23 mouse cellular contexts compared by ENCODE assay signal in genomic region chr4:133536652-133537051, GRCm38 (mm10). TPM values are rescaled to one million over a fixed set of nuclear protein-coding genes. Genes with fewer than 3 reads are reported as not detected.
A peak's percentile ranks its signal among the peaks of the same experiment; 100 is the strongest.
DNase-seq lines count a peak whose midpoint lies in the region; ATAC-seq and TF ChIP-seq lines count a peak whose summit lies in the region.
"Had no signal": no experiment of that assay in that cellular context is flagged by ENCODE, and none has a peak within 500 bp of the region (broad histone marks: within the 10 kb centered on the region; RNA-seq: fewer than 3 reads in every experiment).

No protein-coding gene starts in this region.

- peaks cover 10% of the 10 kb centered on the region for H3K36me3 ChIP-seq in liver, adult 2 months (ENCODE audit: control insufficient read depth, insufficient read depth, low read length)
- peaks cover 99% of the 10 kb centered on the region for H3K36me3 ChIP-seq in liver, embryonic 12.5 days
- H3K36me3 ChIP-seq in intestine, postnatal 0 days (ENCODE audit: control insufficient read depth, insufficient read depth), result peaks cover 85% of the 10 kb centered on the region
- peaks cover 24% of the 10 kb centered on the region for H3K36me3 ChIP-seq in lung, postnatal 0 days (ENCODE audit: insufficient read depth, low read length)

- H3K4me3 ChIP-seq in liver, adult 2 months (ENCODE audit: insufficient read depth, low read depth, low read length), result no peak overlapping the region
- no peak overlapping the region for H3K4me3 ChIP-seq in liver, embryonic 12.5 days
- H3K4me3 ChIP-seq in intestine, postnatal 0 days (ENCODE audit: low read depth, low read length), result no peak overlapping the region
- no peak overlapping the region for H3K4me3 ChIP-seq in lung, postnatal 0 days (ENCODE audit: low read depth, low read length)
- H3K4me3 ChIP-seq: embryonic facial prominence, embryonic 12.5 days; forebrain, embryonic 12.5 days; heart, embryonic 13.5 days; hindbrain, embryonic 12.5 days had no signal

- H3K79me2 ChIP-seq in liver, adult 2 months (ENCODE audit: control insufficient read depth, insufficient read depth, low read length), result no peaks in the 10 kb centered on the region; the same call in 1 of the 2 replicates

- H3K4me2 ChIP-seq in liver, embryonic 12.5 days, result no peak overlapping the region
- H3K4me2 ChIP-seq in intestine, postnatal 0 days (replicated peaks; ENCODE audit: low read depth), result no peak overlapping the region
- H3K4me2 ChIP-seq in lung, postnatal 0 days (replicated peaks; ENCODE audit: low read depth, low read length), result no peak overlapping the region
- H3K4me2 ChIP-seq: embryonic facial prominence, embryonic 12.5 days; forebrain, embryonic 12.5 days; heart, embryonic 13.5 days; hindbrain, embryonic 12.5 days had no signal

- H3K27ac ChIP-seq in liver, adult 2 months (replicated peaks; ENCODE audit: insufficient read depth, low read depth, low read length), result no peak overlapping the region
- H3K27ac ChIP-seq in liver, embryonic 12.5 days, result no peak overlapping the region
- peak overlapping the region; percentile 70 for H3K27ac ChIP-seq in intestine, postnatal 0 days (ENCODE audit: low read depth, low read length)
- no peak overlapping the region for H3K27ac ChIP-seq in lung, postnatal 0 days (ENCODE audit: low read length)
- H3K27ac ChIP-seq: embryonic facial prominence, embryonic 12.5 days; forebrain, embryonic 12.5 days; heart, embryonic 13.5 days; hindbrain, embryonic 12.5 days; hindbrain, postnatal 0 days had no signal

- no peak for TF ChIP-seq POLR2A in liver, adult 2 months (IDR thresholded peaks at IDR 0.05; ENCODE audit: extremely low read depth, insufficient read depth, low read length)

- WGBS in liver, adult 2 months, result 51% methylated on average over 5 of the region's 5 CpGs
- WGBS in liver, embryonic 12.5 days (ENCODE audit: insufficient replicate concordance), result 81% methylated on average over 5 of the region's 5 CpGs
- WGBS in intestine, postnatal 0 days, result 50% methylated on average over 5 of the region's 5 CpGs
- 90% methylated on average over 4 of the region's 5 CpGs for WGBS in lung, postnatal 0 days

- no peaks in the 10 kb centered on the region for H3K4me1 ChIP-seq in liver, adult 2 months (ENCODE audit: control insufficient read depth, insufficient read depth, low read length)
- H3K4me1 ChIP-seq in liver, embryonic 12.5 days, result peaks cover 3% of the 10 kb centered on the region; the same call in 1 of the 2 replicates
- H3K4me1 ChIP-seq in intestine, postnatal 0 days (replicated peaks; ENCODE audit: control insufficient read depth, insufficient read depth, low read length), result 0 out of 2 replicates have a peak, but pooled peaks cover 6% of the 10 kb centered on the region
- H3K4me1 ChIP-seq in lung, postnatal 0 days (ENCODE audit: insufficient read depth, low read depth, low read length), result no peaks in the 10 kb centered on the region
- H3K4me1 ChIP-seq: embryonic facial prominence, embryonic 12.5 days; forebrain, embryonic 12.5 days; heart, embryonic 13.5 days; hindbrain, embryonic 12.5 days had no signal

- no peak for TF ChIP-seq CTCF in liver, adult 2 months (IDR thresholded peaks at IDR 0.05; ENCODE audit: low read depth, low read length)
- TF ChIP-seq CTCF in intestine, postnatal 0 days (IDR thresholded peaks at IDR 0.05; ENCODE audit: low read depth), result no peak
- no peak for TF ChIP-seq CTCF in lung, postnatal 0 days (IDR thresholded peaks at IDR 0.05)

- DNase-seq in liver, adult 2 months (ENCODE audit: extremely low read depth, low read depth, low spot score), result peak; percentile 28
- peak; percentile 49 for DNase-seq in adrenal gland, postnatal 25 days
- no peak for DNase-seq in lung, postnatal 0 days (ENCODE audit: low spot score)
- DNase-seq: cerebellum, adult 11-12 months; cerebellum, adult 9-10 months; cerebellum, postnatal 25 days; forebrain, postnatal 0 days; gastrocnemius, postnatal 14 days; heart, postnatal 4 days had no signal

- no peaks in the 10 kb centered on the region for H3K27me3 ChIP-seq in liver, adult 2 months (ENCODE audit: control insufficient read depth, insufficient read depth, low read length)
- H3K27me3 ChIP-seq in liver, embryonic 12.5 days (replicated peaks), result no peaks in the 10 kb centered on the region
- no peaks in the 10 kb centered on the region for H3K27me3 ChIP-seq in intestine, postnatal 0 days (replicated peaks; ENCODE audit: control insufficient read depth, insufficient read depth, low read length)
- no peaks in the 10 kb centered on the region for H3K27me3 ChIP-seq in lung, postnatal 0 days (replicated peaks; ENCODE audit: insufficient read depth, low read length)
- H3K27me3 ChIP-seq: CH12.LX; embryonic facial prominence, embryonic 12.5 days; forebrain, embryonic 12.5 days; heart, embryonic 13.5 days; hindbrain, embryonic 12.5 days; Patski had no signal

- no peak for TF ChIP-seq EP300 in lung, postnatal 0 days (IDR thresholded peaks at IDR 0.05)

- no peak overlapping the region for H3K9ac ChIP-seq in liver, adult 2 months (ENCODE audit: low read depth, low read length)
- H3K9ac ChIP-seq in liver, embryonic 12.5 days, result no peak overlapping the region
- 0 out of 2 replicates have a peak overlapping the region, but pooled peaks have one; percentile 22 for H3K9ac ChIP-seq in intestine, postnatal 0 days (ENCODE audit: low read depth, low read length)
- no peak overlapping the region for H3K9ac ChIP-seq in lung, postnatal 0 days (replicated peaks; ENCODE audit: low read depth)
- H3K9ac ChIP-seq: embryonic facial prominence, embryonic 12.5 days; forebrain, embryonic 12.5 days; forebrain, postnatal 0 days; heart, embryonic 13.5 days; hindbrain, embryonic 12.5 days had no signal

- no peak for ATAC-seq in liver, embryonic 12.5 days
- peak; percentile 54; the same call in 1 of the 2 replicates for ATAC-seq in intestine, postnatal 0 days
- no peak for ATAC-seq in erythroid progenitor cell, adult 5-6 weeks (replicated peaks; ENCODE audit: low FRiP score, poor library complexity, severe bottlenecking)
- no peak for ATAC-seq in lung, postnatal 0 days
- ATAC-seq: activated CD4-positive, CD25-positive, alpha-beta regulatory T cell, adult 4 months; forebrain, postnatal 0 days; hindbrain, postnatal 0 days; Patski had no signal

- no peaks in the 10 kb centered on the region for H3K9me3 ChIP-seq in liver, embryonic 12.5 days (replicated peaks)
- no peaks in the 10 kb centered on the region for H3K9me3 ChIP-seq in intestine, postnatal 0 days (ENCODE audit: control insufficient read depth)
- H3K9me3 ChIP-seq in lung, postnatal 0 days (ENCODE audit: low read length), result no peaks in the 10 kb centered on the region
- H3K9me3 ChIP-seq: embryonic facial prominence, embryonic 12.5 days; forebrain, embryonic 12.5 days; heart, embryonic 13.5 days; hindbrain, embryonic 12.5 days had no signal

RNA-seq across cellular contexts. Expression of gene Nudc, which starts 9.1 kb away (rescaled TPM):
- 48.1 and 50.6 TPM in 2 replicates for total RNA-seq in liver, adult 2 months (2014; rRNA removed)
- polyA plus RNA-seq in liver, adult 2 months (2012; rRNA removed), result 44.3 and 48.7 TPM in 2 replicates
- 285 and 299 TPM in 2 replicates for polyA plus RNA-seq in liver, embryonic 12.5 days (2016; fragmentation: Nextera tagmentation; extraction: Ambion mirVana)
- total RNA-seq in adrenal gland, postnatal 25 days (2021), result 171 and 211 TPM in 2 replicates
- 125 and 138 TPM in 2 replicates for polyA plus RNA-seq in intestine, postnatal 0 days (2015; fragmentation: Nextera tagmentation; extraction: Ambion mirVana)
- 57.3 and 70.0 TPM in 2 replicates for total RNA-seq in erythroid progenitor cell, adult 5-6 weeks (2015; ENCODE audit: low replicate concordance)
- 55.3 and 88.5 TPM in 2 replicates for total RNA-seq in erythroid progenitor cell, adult 5-6 weeks (2017; ENCODE audit: low replicate concordance)
- polyA plus RNA-seq in lung, postnatal 0 days (2015; fragmentation: Nextera tagmentation; extraction: Ambion mirVana), result 130 and 154 TPM in 2 replicates

RNA-seq across cellular contexts. Expression of gene Nr0b2, which starts 16.5 kb away (rescaled TPM):
- 25.7 and 52.4 TPM in 2 replicates for total RNA-seq in liver, adult 2 months (2014; rRNA removed)
- 164 and 300 TPM in 2 replicates for polyA plus RNA-seq in liver, adult 2 months (2012; rRNA removed)
- polyA plus RNA-seq in liver, embryonic 12.5 days (2016; fragmentation: Nextera tagmentation; extraction: Ambion mirVana), result 0.56 and 0.77 TPM in 2 replicates
- total RNA-seq in adrenal gland, postnatal 25 days (2021), result 55.6 and 58.0 TPM in 2 replicates
- polyA plus RNA-seq in intestine, postnatal 0 days (2015; fragmentation: Nextera tagmentation; extraction: Ambion mirVana), result 25.6 and 34.8 TPM in 2 replicates
- not detected in 2 replicates for total RNA-seq in erythroid progenitor cell, adult 5-6 weeks (2015; ENCODE audit: low replicate concordance)
- not detected in 2 replicates for total RNA-seq in erythroid progenitor cell, adult 5-6 weeks (2017; ENCODE audit: low replicate concordance)
- 0.37 and 0.39 TPM in 2 replicates for polyA plus RNA-seq in lung, postnatal 0 days (2015; fragmentation: Nextera tagmentation; extraction: Ambion mirVana)
- total RNA-seq: CH12.LX; forebrain, postnatal 0 days; gastrocnemius, adult 18-20 months; gastrocnemius, postnatal 14 days had no signal
- polyA plus RNA-seq: activated CD4-positive, CD25-positive, alpha-beta regulatory T cell, adult 4 months; cortical plate, adult 2 months; embryonic facial prominence, embryonic 12.5 days; forebrain, embryonic 12.5 days; forebrain, postnatal 0 days; gonadal fat pad, adult 2 months; hindbrain, embryonic 12.5 days; Patski had no signal

RNA-seq across cellular contexts. Expression of gene Kdf1, which starts 17.9 kb away (rescaled TPM):
- total RNA-seq in liver, adult 2 months (2014; rRNA removed), result 1.7 and 2.5 TPM in 2 replicates
- 6.9 and 7.4 TPM in 2 replicates for polyA plus RNA-seq in liver, adult 2 months (2012; rRNA removed)
- 0.26 and 0.44 TPM in 2 replicates for polyA plus RNA-seq in liver, embryonic 12.5 days (2016; fragmentation: Nextera tagmentation; extraction: Ambion mirVana)
- 2.8 and 5.1 TPM in 2 replicates for total RNA-seq in adrenal gland, postnatal 25 days (2021)
- 50.6 and 53.2 TPM in 2 replicates for polyA plus RNA-seq in intestine, postnatal 0 days (2015; fragmentation: Nextera tagmentation; extraction: Ambion mirVana)
- total RNA-seq in erythroid progenitor cell, adult 5-6 weeks (2015; ENCODE audit: low replicate concordance), result not detected in 2 replicates
- not detected in 2 replicates for total RNA-seq in erythroid progenitor cell, adult 5-6 weeks (2017; ENCODE audit: low replicate concordance)
- polyA plus RNA-seq in lung, postnatal 0 days (2015; fragmentation: Nextera tagmentation; extraction: Ambion mirVana), result 24.8 TPM in 2 replicates
- total RNA-seq: CH12.LX; forebrain, postnatal 0 days; gastrocnemius, adult 18-20 months; gastrocnemius, postnatal 14 days; heart, postnatal 4 days had no signal
- polyA plus RNA-seq: activated CD4-positive, CD25-positive, alpha-beta regulatory T cell, adult 4 months had no signal

RNA-seq across cellular contexts. Expression of gene Gpatch3, which starts 37.9 kb away (rescaled TPM):
- total RNA-seq in liver, adult 2 months (2014; rRNA removed), result 3.8 and 4.3 TPM in 2 replicates
- polyA plus RNA-seq in liver, adult 2 months (2012; rRNA removed), result 3.8 and 4.2 TPM in 2 replicates
- polyA plus RNA-seq in liver, embryonic 12.5 days (2016; fragmentation: Nextera tagmentation; extraction: Ambion mirVana), result 7.8 and 8.9 TPM in 2 replicates
- 5.9 and 8.3 TPM in 2 replicates for total RNA-seq in adrenal gland, postnatal 25 days (2021)
- 7.1 and 7.2 TPM in 2 replicates for polyA plus RNA-seq in intestine, postnatal 0 days (2015; fragmentation: Nextera tagmentation; extraction: Ambion mirVana)
- total RNA-seq in erythroid progenitor cell, adult 5-6 weeks (2015; ENCODE audit: low replicate concordance), result 1.7 and 3.6 TPM in 2 replicates
- 4.1 and 19.7 TPM in 2 replicates for total RNA-seq in erythroid progenitor cell, adult 5-6 weeks (2017; ENCODE audit: low replicate concordance)
- polyA plus RNA-seq in lung, postnatal 0 days (2015; fragmentation: Nextera tagmentation; extraction: Ambion mirVana), result 6.7 and 7.1 TPM in 2 replicates

RNA-seq across cellular contexts. Expression of gene Trnp1, which starts 38.3 kb away (rescaled TPM):
- not detected in 2 replicates for total RNA-seq in liver, adult 2 months (2014; rRNA removed)
- 0.05 and 0.10 TPM in 2 replicates for polyA plus RNA-seq in liver, adult 2 months (2012; rRNA removed)
- 0.14 and 0.27 TPM in 2 replicates for polyA plus RNA-seq in liver, embryonic 12.5 days (2016; fragmentation: Nextera tagmentation; extraction: Ambion mirVana)
- total RNA-seq in adrenal gland, postnatal 25 days (2021), result 4.6 and 4.9 TPM in 2 replicates
- polyA plus RNA-seq in intestine, postnatal 0 days (2015; fragmentation: Nextera tagmentation; extraction: Ambion mirVana), result 2.5 and 2.9 TPM in 2 replicates
- not detected in 2 replicates for total RNA-seq in erythroid progenitor cell, adult 5-6 weeks (2015; ENCODE audit: low replicate concordance)
- total RNA-seq in erythroid progenitor cell, adult 5-6 weeks (2017; ENCODE audit: low replicate concordance), result not detected in 2 replicates
- 1.1 and 1.4 TPM in 2 replicates for polyA plus RNA-seq in lung, postnatal 0 days (2015; fragmentation: Nextera tagmentation; extraction: Ambion mirVana)
- total RNA-seq: CH12.LX had no signal
- polyA plus RNA-seq: activated CD4-positive, CD25-positive, alpha-beta regulatory T cell, adult 4 months had no signal

Comparison
In these comparisons a context has a peak if more than half of its experiments do, and no peak if none do; other contexts are left out.
1. RNA of gene Nr0b2, which starts 16.5 kb away (polyA plus RNA-seq): 164 to 300 TPM in liver, adult 2 months and 25.6 to 34.8 TPM in intestine, postnatal 0 days; 0.56 to 0.77 TPM in liver, embryonic 12.5 days and 0.37 to 0.39 TPM in lung, postnatal 0 days; every median in the first group is over 10 times any median in the second.